Mouse (Mus musculus) heart, embryonic 16.5 days (tissue): Measurements from ENCODE around the gene Cdhr4. TPM values are rescaled to one million over a fixed set of nuclear protein-coding genes. Genes with fewer than 3 reads are reported as not detected.

ENCODE experiments used
- ATAC-seq: fragments of 200-750 bp; cut with Nextera tagmentation; replicated peaks from 2 replicates; pipeline ENCODE4 v1.8.0; 2017; ENCODE audit warnings: moderate number of reproducible peaks; ENCODE audit not compliant: insufficient read depth, low FRiP score; ENCODE audit errors: extremely low read depth
- H3K27ac ChIP-seq: fragments of 300-500 bp; sonication (generic); 2 replicates; pipeline ENCODE4 v1.5.1; 2014; ENCODE audit warnings: mild to moderate bottlenecking, low read length, control low read depth, moderate library complexity
- H3K27me3 ChIP-seq: fragments of 300-500 bp; sonication (generic); 2 replicates; pipeline ENCODE4 v1.6.1; 2014; ENCODE audit warnings: low read length, mixed read lengths; ENCODE audit not compliant: control insufficient read depth, insufficient read depth
- H3K36me3 ChIP-seq: fragments of 300-500 bp; sonication (generic); 2 replicates; pipeline ENCODE4 v1.6.1; 2014; ENCODE audit not compliant: control insufficient read depth, insufficient read depth
- H3K4me1 ChIP-seq: fragments of 300-500 bp; sonication (generic); 2 replicates; pipeline ENCODE4 v1.6.1; 2014; ENCODE audit warnings: low read length, mixed read lengths; ENCODE audit not compliant: control insufficient read depth, insufficient read depth
- H3K4me2 ChIP-seq: fragments of 300-500 bp; sonication (generic); 2 replicates; pipeline ENCODE4 v1.6.1; 2014; ENCODE audit warnings: low read depth, mild to moderate bottlenecking, control low read depth, low read length
- H3K4me3 ChIP-seq: fragments of 300-500 bp; sonication (generic); 2 replicates; pipeline ENCODE4 v1.5.1; 2014; ENCODE audit warnings: mild to moderate bottlenecking, control low read depth, low read length
- H3K9ac ChIP-seq: fragments of 300-500 bp; sonication (generic); 2 replicates; pipeline ENCODE4 v1.6.1; 2014; ENCODE audit warnings: low read length, control low read depth
- H3K9me3 ChIP-seq: fragments of 300-500 bp; sonication (generic); replicated peaks from 2 replicates; pipeline ENCODE4 v1.6.1; 2016; ENCODE audit warnings: low read length; ENCODE audit not compliant: control insufficient read depth
- WGBS: fragments of 180-500 bp; shearing (Covaris S2); extraction: QIAGEN DNeasy Blood & Tissue Kit; methylation state at CpG from one replicate; pipeline ENCODE4 v1.1.7; 2014; 5-methylcytosine and 5-hydroxymethylcytosine counted together
- polyA plus RNA-seq: library from polyadenylated mRNA; unstranded; fragments of >200 nt; fragmentation: Nextera tagmentation; extraction: Ambion mirVana; gene quantifications from 2 replicates; pipeline ENCODE4 v1.2.1, GENCODE M21; 2015

The Cdhr4 gene
- polyA plus RNA-seq, 1 experiment from 2014 or later: 4.6 TPM

DNA sequence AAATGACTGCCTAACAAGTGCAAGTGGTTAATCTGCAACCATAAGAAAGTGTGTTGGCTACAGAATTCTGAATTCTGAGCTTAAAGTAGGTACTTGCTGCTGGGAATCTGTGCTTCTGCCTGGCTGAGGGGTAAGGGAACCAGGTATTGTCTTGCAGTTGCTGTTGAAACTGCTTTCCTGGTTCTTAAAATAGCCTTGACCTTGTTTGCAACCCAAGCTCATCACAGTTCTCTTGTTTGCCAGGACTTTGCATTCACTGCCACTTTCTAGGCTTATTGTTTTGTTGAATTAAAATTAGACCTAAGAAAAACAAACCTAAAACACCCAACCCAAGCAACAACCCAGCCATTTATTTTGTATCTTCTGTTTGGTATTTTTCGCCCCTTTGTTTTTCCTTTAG is 28.4 kb downstream of the Cdhr4 start:
- H3K36me3 ChIP-seq: peaks cover 10% of the 10 kb centered on the region; the same call in 1 of the 2 replicates
- no peak for ATAC-seq
- H3K4me1 ChIP-seq: peaks cover 8% of the 10 kb centered on the region
- 92% methylated on average over 1 of the region's 1 CpGs for WGBS
- H3K4me2 ChIP-seq: peak overlapping the region; percentile 22; the same call in 1 of the 2 replicates
- peak overlapping the region; percentile 18; the same call in 1 of the 2 replicates for H3K9ac ChIP-seq
- no peaks in the 10 kb centered on the region for H3K9me3 ChIP-seq
- H3K4me3 ChIP-seq: no peak overlapping the region
- H3K27me3 ChIP-seq: no peaks in the 10 kb centered on the region
- peak overlapping the region; percentile 68 for H3K27ac ChIP-seq

- ATAC-seq: no peak
- no peak overlapping the region for H3K4me3 ChIP-seq
- no peaks in the 10 kb centered on the region for H3K27me3 ChIP-seq
- H3K9me3 ChIP-seq: peaks cover 4% of the 10 kb centered on the region; the same call in 1 of the 2 replicates
- no peak overlapping the region for H3K27ac ChIP-seq
- H3K4me1 ChIP-seq: peaks cover 8% of the 10 kb centered on the region
- H3K36me3 ChIP-seq: peaks cover 28% of the 10 kb centered on the region
- WGBS: 91% methylated on average over 3 of the region's 3 CpGs
- no peak overlapping the region for H3K4me2 ChIP-seq
- no peak overlapping the region for H3K9ac ChIP-seq
Observed at GRCm38 (mm10) chr9:108023216-108023615, 30.9 kb downstream of the Cdhr4 start.

DNA sequence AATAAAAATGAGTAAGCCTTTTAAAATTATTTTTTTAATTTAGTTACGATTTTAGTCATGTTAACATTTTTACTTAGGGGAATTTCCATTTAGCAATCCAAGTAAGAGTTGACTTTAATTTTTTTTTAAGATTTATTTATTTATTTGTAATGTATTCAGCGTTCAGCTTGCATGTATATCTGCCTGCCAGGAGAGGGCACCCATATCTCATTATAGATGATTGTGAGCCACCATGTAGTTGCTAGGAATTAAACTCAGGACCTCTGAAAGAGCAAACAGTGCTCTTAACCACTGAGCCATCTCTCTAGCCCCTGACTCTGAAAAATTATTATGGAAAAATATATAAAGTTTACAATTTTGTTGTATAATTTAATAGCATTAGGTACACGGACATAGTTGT is 34.3 kb downstream of the Cdhr4 start:
- no peak for ATAC-seq
- 87% methylated on average over 3 of the region's 3 CpGs for WGBS
- peaks cover 31% of the 10 kb centered on the region for H3K36me3 ChIP-seq
- H3K9ac ChIP-seq: no peak overlapping the region
- no peaks in the 10 kb centered on the region for H3K27me3 ChIP-seq
- no peak overlapping the region for H3K4me2 ChIP-seq
- no peaks in the 10 kb centered on the region for H3K4me1 ChIP-seq
- H3K27ac ChIP-seq: no peak overlapping the region
- no peak overlapping the region for H3K4me3 ChIP-seq
- H3K9me3 ChIP-seq: peaks cover 4% of the 10 kb centered on the region; the same call in 1 of the 2 replicates

DNA sequence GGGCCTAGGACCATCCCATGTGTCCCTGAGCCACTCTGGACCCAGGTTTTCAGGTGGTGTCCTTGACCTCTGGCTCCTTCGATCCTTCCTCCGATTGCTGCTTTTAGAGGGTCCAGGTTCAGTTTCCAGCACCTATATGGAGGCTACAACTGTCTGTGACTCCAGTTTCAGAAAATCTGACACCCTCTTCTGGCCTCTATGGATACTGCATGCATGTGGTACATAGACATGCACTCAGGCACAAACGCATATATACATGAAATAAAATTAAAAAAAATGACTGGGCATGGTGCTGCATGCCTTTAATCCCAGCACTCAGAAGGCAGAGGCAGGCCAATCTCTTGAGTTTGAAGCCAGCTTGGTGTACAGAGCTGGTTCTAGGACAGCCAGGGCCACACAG is 35.6 kb downstream of the Cdhr4 start:
- WGBS: 100% methylated on average over 3 of the region's 3 CpGs
- Histone ChIP-seq H3K27ac (no peak overlapping the region), H3K4me2 (no peak overlapping the region), H3K27me3 (no peaks in the 10 kb centered on the region), H3K9me3 (peaks cover 4% of the 10 kb centered on the region; the same call in 1 of the 2 replicates), H3K36me3 (peaks cover 40% of the 10 kb centered on the region), H3K9ac (no peak overlapping the region), H3K4me3 (no peak overlapping the region), H3K4me1 (no peaks in the 10 kb centered on the region)
- ATAC-seq: no peak

GRCm38 (mm10) chr9:108032126-108032525 is 39.8 kb downstream of the Cdhr4 start:
- no peaks in the 10 kb centered on the region for H3K27me3 ChIP-seq
- peaks cover 29% of the 10 kb centered on the region for H3K36me3 ChIP-seq
- no peak overlapping the region for H3K4me2 ChIP-seq
- ATAC-seq: no peak
- peaks cover 4% of the 10 kb centered on the region; the same call in 1 of the 2 replicates for H3K9me3 ChIP-seq
- 89% methylated on average over 5 of the region's 5 CpGs for WGBS
- no peaks in the 10 kb centered on the region for H3K4me1 ChIP-seq
- no peak overlapping the region for H3K27ac ChIP-seq
- no peak overlapping the region for H3K4me3 ChIP-seq
- H3K9ac ChIP-seq: no peak overlapping the region

- ATAC-seq: peak; percentile 45
- Histone ChIP-seq H3K4me3 (no peak overlapping the region), H3K27ac (no peak overlapping the region), H3K9me3 (no peaks in the 10 kb centered on the region), H3K36me3 (peaks cover 21% of the 10 kb centered on the region), H3K27me3 (no peaks in the 10 kb centered on the region), H3K9ac (no peak overlapping the region), H3K4me1 (no peaks in the 10 kb centered on the region), H3K4me2 (no peak overlapping the region)
- WGBS: 98% methylated on average over 2 of the region's 2 CpGs
Observed at GRCm38 (mm10) chr9:108035331-108036156, 43.2 kb downstream of the Cdhr4 start.

DNA sequence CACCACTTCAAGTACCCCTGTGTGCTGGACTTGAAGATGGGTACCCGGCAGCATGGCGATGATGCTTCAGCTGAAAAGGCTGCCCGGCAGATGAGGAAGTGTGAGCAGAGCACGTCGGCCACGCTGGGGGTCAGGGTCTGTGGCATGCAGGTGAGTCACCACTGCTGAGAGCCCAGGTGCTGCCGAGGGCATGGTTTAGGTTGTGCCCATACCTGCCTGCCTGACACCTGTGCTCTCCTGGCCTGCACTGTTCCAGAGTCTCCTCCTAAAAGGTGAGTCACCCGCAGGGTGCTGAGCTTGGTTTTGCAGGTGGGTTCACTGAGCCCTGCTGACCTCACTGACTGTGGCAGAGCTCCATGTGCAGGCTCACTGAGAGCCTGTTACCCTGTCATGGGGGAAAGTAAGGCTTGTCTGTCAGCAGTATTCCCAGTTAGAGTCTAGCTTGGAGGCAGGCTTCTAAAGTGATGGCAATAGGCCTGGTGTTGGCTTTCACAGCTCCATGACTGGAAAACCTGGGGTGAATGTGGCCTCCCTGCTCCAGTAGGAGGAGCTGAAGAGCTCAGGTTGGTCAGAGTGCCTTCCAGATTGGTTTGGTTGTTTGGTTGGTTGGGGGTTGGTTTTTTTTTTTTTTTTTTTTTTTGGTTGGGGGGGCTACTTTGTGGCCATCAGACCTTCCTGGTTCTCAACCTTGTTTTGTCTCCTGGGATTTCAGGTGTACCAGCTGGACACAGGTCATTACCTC is 52.6 kb downstream of the Cdhr4 start:
- ATAC-seq: no peak
- H3K36me3 ChIP-seq: peaks cover 43% of the 10 kb centered on the region

DNA sequence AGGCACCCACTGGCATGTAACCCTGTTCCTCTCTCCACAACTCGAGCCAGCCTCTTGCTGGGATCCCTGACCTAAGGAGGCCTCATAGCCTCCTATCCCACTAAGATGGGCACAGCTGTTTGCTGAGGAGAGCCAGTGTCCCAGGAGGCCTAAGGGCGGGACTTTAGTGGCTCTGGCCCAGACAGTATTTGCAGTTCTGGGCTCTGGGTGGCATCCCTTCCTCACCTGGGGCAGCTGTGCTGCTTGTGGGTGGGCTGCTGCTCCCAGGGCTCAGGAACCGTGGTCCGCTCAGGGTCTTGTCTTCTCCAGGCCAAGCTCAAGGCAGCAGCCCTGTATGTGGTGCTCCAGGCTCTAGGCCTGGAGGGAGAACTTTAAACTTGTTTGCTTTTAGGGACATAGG is 54.3 kb downstream of the Cdhr4 start:
- ATAC-seq: no peak
- Histone ChIP-seq H3K9ac (no peak overlapping the region), H3K36me3 (peaks cover 39% of the 10 kb centered on the region), H3K27ac (no peak overlapping the region), H3K4me3 (no peak overlapping the region), H3K4me1 (peaks cover 17% of the 10 kb centered on the region), H3K27me3 (no peaks in the 10 kb centered on the region), H3K4me2 (no peak overlapping the region), H3K9me3 (no peaks in the 10 kb centered on the region)
- 92% methylated on average over 4 of the region's 4 CpGs for WGBS

More for the DNA sequence above, 52.6 kb downstream of the Cdhr4 start:
- Histone ChIP-seq H3K9ac (no peak overlapping the region), H3K4me1 (peaks cover 14% of the 10 kb centered on the region), H3K9me3 (no peaks in the 10 kb centered on the region), H3K27me3 (no peaks in the 10 kb centered on the region), H3K4me3 (no peak overlapping the region), H3K27ac (no peak overlapping the region), H3K4me2 (no peak overlapping the region)
- WGBS: 95% methylated on average over 8 of the region's 8 CpGs
